Mouse (Mus musculus): Measurements from ENCODE around the gene Gm13043.
"Not testable (repeated sequence)": the region's sequence is repeated elsewhere in the genome, so short reads cannot be mapped to it uniquely, and the experiment has no call there.

Gene Gm13043

GRCm38 (mm10) chr4:143511043-143511442 is at the start of gene Gm13043:
Gm13043 (plus strand) TSS chr4:143511343.
- DNase-seq (ENCODE audit: low spot score in 2 of 2), result no peak

GRCm38 (mm10) chr4:143535654-143536053 is 24.5 kb downstream of the Gm13043 start, which contains the start of gene Gm13040:
Gm13040 (plus strand) TSS chr4:143535954.
- not testable (repeated sequence) for DNase-seq (ENCODE audit: low spot score in 2 of 2)

- DNase-seq (ENCODE audit: low spot score in 2 of 2), result not testable (repeated sequence)
Measured at GRCm38 (mm10) chr4:143551400-143551799, 40.3 kb downstream of the Gm13043 start, which contains the start of the genes BC080695 and Gm13057. BC080695 (plus strand) TSS chr4:143551700. Gm13057 (plus strand) TSS chr4:143551709.
